Mouse (Mus musculus) spleen, postnatal 10 days (tissue): Measurements from ENCODE around the gene Kdm2b.
A peak's percentile ranks its signal among the peaks of the same experiment; 100 is the strongest.

ENCODE experiments used
- DNase-seq, 2 experiments: peaks; one replicate each; pipeline ENCODE4 v3.0.0; 2021 to 2022; ENCODE audit warnings: low spot score in 2 of 2

The Kdm2b gene

GRCm38 (mm10) chr5:122927092-122927491, 62.5 kb downstream of the Kdm2b start:
- no peak for DNase-seq

GRCm38 (mm10) chr5:122926341-122926740, 63.3 kb downstream of the Kdm2b start:
- DNase-seq: no peak

- peak; percentile 56 to 78 for DNase-seq
Observed at GRCm38 (mm10) chr5:122925534-122925958, 64.1 kb downstream of the Kdm2b start.

GRCm38 (mm10) chr5:122923871-122924465, 65.7 kb downstream of the Kdm2b start:
- no peak for DNase-seq

- DNase-seq: no peak
Observed at GRCm38 (mm10) chr5:122921941-122922340, 67.7 kb downstream of the Kdm2b start.

- no peak for DNase-seq
Observed at GRCm38 (mm10) chr5:122920557-122920956, 69.1 kb downstream of the Kdm2b start.

GRCm38 (mm10) chr5:122917982-122918711, 71.5 kb downstream of the Kdm2b start:
- DNase-seq: no peak

- DNase-seq: no peak
Observed at GRCm38 (mm10) chr5:122916147-122916546, 73.5 kb downstream of the Kdm2b start.

GRCm38 (mm10) chr5:122912863-122913262, 76.8 kb downstream of the Kdm2b start:
- DNase-seq: peak in 1 of 2 experiments; percentile 46

- no peak for DNase-seq
Observed at GRCm38 (mm10) chr5:122909481-122909880, 80.1 kb downstream of the Kdm2b start.

GRCm38 (mm10) chr5:122908001-122908400, 81.6 kb downstream of the Kdm2b start:
- DNase-seq: no peak

GRCm38 (mm10) chr5:122907182-122907581, 82.4 kb downstream of the Kdm2b start:
- DNase-seq: no peak

GRCm38 (mm10) chr5:122903165-122903564, 86.5 kb downstream of the Kdm2b start:
- no peak for DNase-seq

- no peak for DNase-seq
Observed at GRCm38 (mm10) chr5:122902228-122902627, 87.4 kb downstream of the Kdm2b start.

GRCm38 (mm10) chr5:122901666-122902065, 88.0 kb downstream of the Kdm2b start:
- no peak for DNase-seq

GRCm38 (mm10) chr5:122901179-122901578, 88.4 kb downstream of the Kdm2b start:
- no peak for DNase-seq

GRCm38 (mm10) chr5:122900558-122901171, 89.0 kb downstream of the Kdm2b start:
- DNase-seq: no peak

GRCm38 (mm10) chr5:122899777-122900557, 89.7 kb downstream of the Kdm2b start:
- peak; percentile 85 to 91 for DNase-seq

GRCm38 (mm10) chr5:122898963-122899776, 90.5 kb downstream of the Kdm2b start:
- peak; percentile 48 to 50 for DNase-seq

- DNase-seq: no peak
Observed at GRCm38 (mm10) chr5:122898153-122898552, 91.5 kb downstream of the Kdm2b start.

GRCm38 (mm10) chr5:122894821-122895220, 94.8 kb downstream of the Kdm2b start:
- no peak for DNase-seq
